Mouse (Mus musculus) midbrain, postnatal 0 days (tissue): ENCODE data around the gene Nrp1. TPM values are rescaled to one million over a fixed set of nuclear protein-coding genes. Genes with fewer than 3 reads are reported as not detected.

Experiments used
- ATAC-seq: fragments of 200-750 bp; cut with Nextera tagmentation; 2 replicates; pipeline ENCODE4 v1.8.0; 2017; ENCODE audit warnings: moderate number of reproducible peaks, mild to moderate bottlenecking, moderate TSS enrichment, moderate library complexity; ENCODE audit not compliant: low FRiP score
- DNase-seq: peaks from one replicate; pipeline ENCODE4 v3.0.0-alpha.2; 2015; ENCODE audit warnings: low spot score
- H3K27ac ChIP-seq: fragments of 300-500 bp; sonication (generic); 2 replicates; pipeline ENCODE4 v1.5.1; 2014; ENCODE audit warnings: low read depth, mild to moderate bottlenecking, low read length, mixed read lengths
- H3K27me3 ChIP-seq: fragments of 300-500 bp; sonication (generic); 2 replicates; pipeline ENCODE4 v1.6.1; 2014; ENCODE audit warnings: low read length, control low read depth, mixed read lengths; ENCODE audit not compliant: insufficient read depth
- H3K36me3 ChIP-seq: fragments of 300-500 bp; sonication (generic); 2 replicates; pipeline ENCODE4 v1.6.1; 2014; ENCODE audit warnings: low read length, control low read depth, mixed read lengths; ENCODE audit not compliant: insufficient read depth
- H3K4me1 ChIP-seq: fragments of 300-500 bp; sonication (generic); 2 replicates; pipeline ENCODE4 v1.6.1; 2014; ENCODE audit warnings: mild to moderate bottlenecking, control low read depth, antibody characterized with exemption, low read length, mixed read lengths; ENCODE audit not compliant: insufficient read depth
- H3K4me2 ChIP-seq: fragments of 300-500 bp; sonication (generic); 2 replicates; pipeline ENCODE4 v1.6.1; 2014; ENCODE audit warnings: low read depth, mild to moderate bottlenecking, low read length, mixed read lengths; ENCODE audit not compliant: poor library complexity, severe bottlenecking
- H3K4me3 ChIP-seq: fragments of 300-500 bp; sonication (generic); 2 replicates; pipeline ENCODE4 v1.5.1; 2014; ENCODE audit warnings: low read depth, mild to moderate bottlenecking, low read length, moderate library complexity
- H3K9ac ChIP-seq: fragments of 300-500 bp; sonication (generic); replicated peaks from 2 replicates; pipeline ENCODE4 v1.6.1; 2014; ENCODE audit warnings: mild to moderate bottlenecking, low read length, moderate library complexity, mixed read lengths; ENCODE audit not compliant: poor library complexity, severe bottlenecking
- H3K9me3 ChIP-seq: fragments of 300-500 bp; sonication (generic); 2 replicates; pipeline ENCODE4 v1.6.1; 2016; ENCODE audit warnings: low read length, control low read depth
- CTCF ChIP-seq: IDR thresholded peaks from 2 replicates; pipeline ENCODE4 v1.5.1; 2016; ENCODE audit warnings: antibody characterized with exemption, mild to moderate bottlenecking
- WGBS: fragments of 180-500 bp; shearing (Covaris S2); extraction: QIAGEN DNeasy Blood & Tissue Kit; methylation state at CpG from one replicate; pipeline ENCODE4 v1.1.7; 2014; 5-methylcytosine and 5-hydroxymethylcytosine counted together
- polyA plus RNA-seq: library from polyadenylated mRNA; unstranded; fragments of >200 nt; fragmentation: Nextera tagmentation; extraction: Ambion mirVana; gene quantifications from 2 replicates; pipeline ENCODE4 v1.2.1, GENCODE M21; 2015
- total RNA-seq: library from RNA; depleted of rRNA; stranded (reverse); fragments of >200 nt; gene quantifications from 2 replicates; pipeline ENCODE4 v1.2.3, GENCODE M21; 2014

Nrp1 gene
- total and polyA plus RNA-seq, 2 experiments from 2014 or later: 57.9 to 59.3 TPM

DNA sequence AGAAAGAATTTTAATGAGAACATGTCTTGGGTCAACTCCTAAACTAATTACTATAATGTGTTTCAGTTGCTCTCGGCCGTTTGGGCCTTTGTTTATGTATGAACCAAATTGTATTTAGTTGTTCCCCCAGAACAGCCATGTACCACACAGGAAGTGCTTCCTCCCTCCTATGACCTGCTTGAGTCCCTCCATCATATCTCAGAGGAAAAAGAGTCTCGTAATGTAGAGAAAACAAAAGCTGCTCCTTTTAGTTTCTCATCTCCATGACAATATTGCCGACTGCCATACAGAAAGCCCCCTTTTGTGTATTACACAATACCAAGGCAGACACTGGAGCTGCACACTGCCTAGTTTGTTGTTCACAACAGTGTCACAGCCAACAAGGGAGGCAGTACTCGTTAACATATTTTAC, 26.5 kb downstream of the Nrp1 start:
- Histone ChIP-seq H3K36me3 (no peaks in the 10 kb centered on the region), H3K4me1 (no peaks in the 10 kb centered on the region), H3K27me3 (no peaks in the 10 kb centered on the region), H3K4me3 (no peak overlapping the region), H3K9me3 (no peaks in the 10 kb centered on the region), H3K4me2 (no peak overlapping the region), H3K27ac (no peak overlapping the region), H3K9ac (no peak overlapping the region)
- TF ChIP-seq CTCF: no peak
- WGBS: 50% methylated on average over 5 of the region's 5 CpGs
- no peak for ATAC-seq
- no peak for DNase-seq

- ATAC-seq (no peak), DNase-seq (no peak)
- Histone ChIP-seq H3K27me3 (no peaks in the 10 kb centered on the region), H3K27ac (no peak overlapping the region), H3K4me2 (no peak overlapping the region), H3K4me1 (no peaks in the 10 kb centered on the region), H3K4me3 (no peak overlapping the region), H3K9ac (no peak overlapping the region), H3K36me3 (no peaks in the 10 kb centered on the region), H3K9me3 (no peaks in the 10 kb centered on the region)
- no peak for TF ChIP-seq CTCF
- 70% methylated on average over 2 of the region's 2 CpGs for WGBS
Measured at GRCm38 (mm10) chr8:128386963-128387621, 28.7 kb downstream of the Nrp1 start.

- no peak for TF ChIP-seq CTCF
Measured at GRCm38 (mm10) chr8:128390759-128391158, 32.4 kb downstream of the Nrp1 start.

DNA sequence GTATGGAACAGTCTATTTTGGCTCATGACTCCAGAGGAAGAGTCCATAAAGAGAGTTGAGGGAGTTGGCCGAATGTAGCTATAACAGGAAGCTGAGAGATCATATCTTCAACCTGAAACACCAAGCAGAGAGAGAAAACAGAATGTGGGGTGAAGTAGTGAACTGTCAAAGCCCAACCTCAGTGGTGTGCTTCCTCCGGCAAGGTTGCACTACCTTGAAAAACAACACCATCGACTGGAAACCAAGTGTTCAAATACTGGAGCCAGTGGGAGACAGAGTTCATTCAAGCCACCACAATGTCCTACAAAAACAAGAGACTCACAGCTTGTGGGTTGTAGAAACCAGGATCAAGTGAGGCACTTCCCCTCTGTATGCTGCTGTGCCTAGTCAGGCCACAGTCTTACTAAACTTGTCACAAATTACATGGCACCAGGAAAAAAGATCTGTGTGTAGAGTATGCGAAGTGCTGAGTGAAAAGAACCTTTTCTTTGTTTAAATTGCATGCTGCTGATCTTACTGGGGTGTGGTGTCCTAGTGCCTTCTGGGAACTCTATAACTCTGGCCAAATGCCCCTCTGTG, 32.9 kb downstream of the Nrp1 start:
- H3K4me2 ChIP-seq: no peak overlapping the region
- no peaks in the 10 kb centered on the region for H3K9me3 ChIP-seq
- no peak for ATAC-seq
- no peak overlapping the region for H3K9ac ChIP-seq
- WGBS: 88% methylated on average over 4 of the region's 4 CpGs
- H3K4me3 ChIP-seq: no peak overlapping the region
- no peak for TF ChIP-seq CTCF
- no peaks in the 10 kb centered on the region for H3K36me3 ChIP-seq
- no peaks in the 10 kb centered on the region for H3K4me1 ChIP-seq
- H3K27me3 ChIP-seq: no peaks in the 10 kb centered on the region
- no peak overlapping the region for H3K27ac ChIP-seq
- no peak for DNase-seq

More at GRCm38 (mm10) chr8:128390759-128391158, 32.4 kb downstream of the Nrp1 start:
- Histone ChIP-seq H3K27ac (no peak overlapping the region), H3K36me3 (no peaks in the 10 kb centered on the region), H3K4me3 (no peak overlapping the region), H3K9me3 (no peaks in the 10 kb centered on the region), H3K4me2 (no peak overlapping the region), H3K4me1 (no peaks in the 10 kb centered on the region), H3K9ac (no peak overlapping the region), H3K27me3 (no peaks in the 10 kb centered on the region)
- no peak for ATAC-seq
- DNase-seq: no peak

- H3K4me2 ChIP-seq: no peak overlapping the region
- no peak overlapping the region for H3K27ac ChIP-seq
- ATAC-seq: no peak
- no peak for TF ChIP-seq CTCF
- no peak overlapping the region for H3K9ac ChIP-seq
- no peak overlapping the region for H3K4me3 ChIP-seq
- H3K9me3 ChIP-seq: no peaks in the 10 kb centered on the region
- WGBS: 90% methylated on average over 5 of the region's 5 CpGs
- no peaks in the 10 kb centered on the region for H3K27me3 ChIP-seq
- H3K36me3 ChIP-seq: no peaks in the 10 kb centered on the region
- DNase-seq: no peak
- H3K4me1 ChIP-seq: 0 out of 2 replicates have a peak, but pooled peaks cover 3% of the 10 kb centered on the region
Measured at GRCm38 (mm10) chr8:128394671-128395193, 36.3 kb downstream of the Nrp1 start.

DNA sequence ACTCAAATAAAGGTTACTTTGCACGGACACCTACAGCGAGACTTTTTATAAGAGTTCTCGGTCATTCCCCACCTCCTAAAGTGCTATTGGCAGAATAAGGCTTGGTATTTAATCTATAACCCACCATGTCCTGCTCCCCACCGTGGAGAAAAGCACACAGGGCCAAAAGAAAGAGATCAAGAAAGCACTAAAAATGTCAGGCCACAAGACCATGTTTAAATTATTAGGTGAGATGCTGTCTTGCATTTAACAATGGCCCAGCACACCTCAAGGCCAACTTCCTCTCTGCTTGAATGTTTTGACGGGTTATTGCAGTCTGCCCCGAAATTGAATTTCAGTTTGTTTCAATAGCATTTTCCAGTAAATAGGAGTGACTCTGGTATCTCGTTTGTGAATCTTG, 38.6 kb downstream of the Nrp1 start:
- no peaks in the 10 kb centered on the region for H3K9me3 ChIP-seq
- no peak overlapping the region for H3K4me2 ChIP-seq
- no peak for ATAC-seq
- H3K27ac ChIP-seq: no peak overlapping the region
- no peak overlapping the region for H3K9ac ChIP-seq
- no peak for DNase-seq
- 45% methylated on average over 7 of the region's 7 CpGs for WGBS
- no peak for TF ChIP-seq CTCF
- no peaks in the 10 kb centered on the region for H3K27me3 ChIP-seq
- H3K4me3 ChIP-seq: no peak overlapping the region
- no peaks in the 10 kb centered on the region for H3K36me3 ChIP-seq
- 0 out of 2 replicates have a peak, but pooled peaks cover 3% of the 10 kb centered on the region for H3K4me1 ChIP-seq
